Mouse (Mus musculus) olfactory bulb, adult 2 months (tissue): ENCODE measurements around the gene Vrk3.

Experiments
- CTCF ChIP-seq: fragments of 200-500 bp; IDR thresholded peaks from 2 replicates; pipeline ENCODE4 v1.5.1; 2012; ENCODE audit warnings: low read depth, mild to moderate bottlenecking, low read length, moderate library complexity; ENCODE audit not compliant: insufficient read depth
- POLR2A ChIP-seq: fragments of 200-500 bp; IDR thresholded peaks from 2 replicates; pipeline ENCODE4 v1.6.1; 2012; ENCODE audit warnings: mild to moderate bottlenecking, low read depth, low read length, moderate library complexity; ENCODE audit not compliant: insufficient read depth

GRCm38 (mm10) chr7:44809466-44809865 is 61.3 kb downstream of the Vrk3 start:
- TF ChIP-seq POLR2A (no peak), CTCF (no peak)
